Mouse (Mus musculus) retina, postnatal 7 days (tissue): ENCODE results near the gene Mesp2.

ENCODE experiments used
- DNase-seq: peaks from one replicate; pipeline ENCODE4 v3.0.0-alpha.2; 2012; ENCODE audit warnings: low read depth, low spot score

The Mesp2 gene

DNA sequence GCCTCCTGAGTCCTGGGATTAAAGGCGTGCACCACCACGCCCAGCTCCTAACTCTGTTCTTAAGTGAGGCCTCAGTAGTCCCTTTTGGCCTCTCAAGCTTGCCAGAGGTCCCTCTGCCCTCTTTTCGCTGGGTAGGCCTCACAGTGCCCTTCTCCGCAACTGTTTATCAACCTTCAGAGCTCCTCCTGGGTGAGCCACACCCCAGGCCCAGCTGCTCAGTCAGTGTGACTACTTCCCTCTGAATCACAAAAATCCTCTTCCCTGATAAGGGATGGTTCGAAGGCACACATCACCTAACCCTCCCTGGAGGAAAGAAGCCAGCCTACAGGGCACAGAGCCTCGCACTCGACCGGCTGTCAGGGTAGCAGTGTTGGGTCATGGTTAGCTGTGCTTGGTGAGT lies 51.3 kb downstream of the Mesp2 start:
- DNase-seq: no peak
